Mouse (Mus musculus): ENCODE results near the gene Hist1h4i. TPM values are rescaled to one million over a fixed set of nuclear protein-coding genes. Genes with fewer than 3 reads are reported as not detected.
"Not testable (repeated sequence)": the region's sequence is repeated elsewhere in the genome, so short reads cannot be mapped to it uniquely, and the experiment has no call there.

The Hist1h4i gene
- polyA plus RNA-seq, 1 experiment from 2014 or later, result 10.2 TPM

GRCm38 (mm10) chr13:22037415-22037814 lies 3.7 kb downstream of the Hist1h4i start:
- DNase-seq (ENCODE audit: low read depth, low spot score) (no peak), ATAC-seq (no peak)
- no peak for TF ChIP-seq CTCF (IDR thresholded peaks at IDR 0.05)
- ChIA-PET CTCF (interaction anchor here (1.0 kb wide), 1 partner anchor 1387 kb away, joined by 3 read pairs; no protein-coding TSS in a partner anchor), POLR2A (no interaction called here)
- in situ Hi-C loops (cut with MboI; ENCODE audit: low pct_unique_long_range_greater_than_20kb), result loop anchor here (10.0 to 25.0 kb wide), 5 partner anchors 303 to 1707 kb away; partner anchors contain the start of genes Hist1h1t, Hist1h2bb, Hist1h3c and Hist1h4c
- no peaks in the 10 kb centered on the region for H3K27me3 ChIP-seq

GRCm38 (mm10) chr13:22036986-22037385 lies 4.2 kb downstream of the Hist1h4i start:
- ATAC-seq (no peak), DNase-seq (ENCODE audit: low read depth, low spot score) (no peak)
- H3K27me3 ChIP-seq, result no peaks in the 10 kb centered on the region
- in situ Hi-C loops (cut with MboI; ENCODE audit: low pct_unique_long_range_greater_than_20kb), result loop anchor here (10.0 to 25.0 kb wide), 5 partner anchors 302 to 1708 kb away; partner anchors contain the start of genes Hist1h1t, Hist1h2bb, Hist1h3c and Hist1h4c
- no peak for TF ChIP-seq CTCF (IDR thresholded peaks at IDR 0.05)
- ChIA-PET CTCF (interaction anchor here (1.0 kb wide), 1 partner anchor 1387 kb away, joined by 3 read pairs; no protein-coding TSS in a partner anchor), POLR2A (no interaction called here)

DNA sequence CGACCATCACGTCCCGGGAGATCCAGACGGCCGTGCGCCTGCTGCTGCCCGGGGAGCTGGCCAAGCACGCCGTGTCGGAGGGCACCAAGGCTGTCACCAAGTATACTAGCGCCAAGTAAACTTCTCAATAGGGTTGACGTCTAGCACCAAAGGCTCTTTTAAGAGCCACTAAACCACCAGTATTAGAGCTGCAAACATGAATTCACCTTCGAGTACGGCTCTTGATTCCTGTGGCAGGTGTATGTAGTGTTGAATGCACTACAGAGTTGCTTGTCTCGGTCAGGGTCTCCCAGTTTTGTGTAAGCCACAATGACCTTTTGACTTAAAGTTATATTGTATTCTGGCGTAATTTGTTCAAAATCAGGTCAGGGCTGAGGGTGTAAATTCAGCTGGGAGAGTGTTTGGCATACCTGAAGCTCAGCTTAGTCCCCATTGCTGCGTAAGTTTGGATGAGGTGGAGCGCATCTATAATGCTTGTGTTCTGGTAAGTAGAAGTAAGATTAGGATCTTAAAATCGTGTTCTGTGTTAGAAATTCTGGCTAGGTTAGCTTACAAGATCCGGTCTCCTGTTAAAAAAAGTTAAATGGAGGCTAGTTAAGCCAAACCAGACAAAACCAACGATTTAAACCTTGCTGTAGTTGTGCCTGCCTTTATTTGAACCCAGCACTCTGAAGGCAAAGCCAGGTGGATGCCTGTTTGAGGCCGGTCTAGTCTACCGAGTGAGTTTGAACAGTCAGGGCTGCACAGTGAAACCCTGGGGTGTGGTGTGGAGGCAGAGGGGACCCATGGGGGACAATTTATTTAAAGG lies 4.8 kb downstream of the Hist1h4i start:
- no peaks in the 10 kb centered on the region for H3K27me3 ChIP-seq
- CTCF ChIA-PET, result interaction anchor here (0.9 kb wide), 1 partner anchor 1365 kb away, joined by 3 read pairs; no protein-coding TSS in a partner anchor
- ATAC-seq (peak; percentile 10), DNase-seq (ENCODE audit: low read depth, low spot score) (no peak)
- in situ Hi-C loops (cut with MboI; ENCODE audit: low pct_unique_long_range_greater_than_20kb), result loop anchor here (10.0 to 25.0 kb wide), 5 partner anchors 302 to 1708 kb away; partner anchors contain the start of genes Hist1h1t, Hist1h2bb, Hist1h3c and Hist1h4c
- POLR2A ChIA-PET, result no interaction called here
- TF ChIP-seq CTCF (IDR thresholded peaks at IDR 0.05), result no peak

DNA sequence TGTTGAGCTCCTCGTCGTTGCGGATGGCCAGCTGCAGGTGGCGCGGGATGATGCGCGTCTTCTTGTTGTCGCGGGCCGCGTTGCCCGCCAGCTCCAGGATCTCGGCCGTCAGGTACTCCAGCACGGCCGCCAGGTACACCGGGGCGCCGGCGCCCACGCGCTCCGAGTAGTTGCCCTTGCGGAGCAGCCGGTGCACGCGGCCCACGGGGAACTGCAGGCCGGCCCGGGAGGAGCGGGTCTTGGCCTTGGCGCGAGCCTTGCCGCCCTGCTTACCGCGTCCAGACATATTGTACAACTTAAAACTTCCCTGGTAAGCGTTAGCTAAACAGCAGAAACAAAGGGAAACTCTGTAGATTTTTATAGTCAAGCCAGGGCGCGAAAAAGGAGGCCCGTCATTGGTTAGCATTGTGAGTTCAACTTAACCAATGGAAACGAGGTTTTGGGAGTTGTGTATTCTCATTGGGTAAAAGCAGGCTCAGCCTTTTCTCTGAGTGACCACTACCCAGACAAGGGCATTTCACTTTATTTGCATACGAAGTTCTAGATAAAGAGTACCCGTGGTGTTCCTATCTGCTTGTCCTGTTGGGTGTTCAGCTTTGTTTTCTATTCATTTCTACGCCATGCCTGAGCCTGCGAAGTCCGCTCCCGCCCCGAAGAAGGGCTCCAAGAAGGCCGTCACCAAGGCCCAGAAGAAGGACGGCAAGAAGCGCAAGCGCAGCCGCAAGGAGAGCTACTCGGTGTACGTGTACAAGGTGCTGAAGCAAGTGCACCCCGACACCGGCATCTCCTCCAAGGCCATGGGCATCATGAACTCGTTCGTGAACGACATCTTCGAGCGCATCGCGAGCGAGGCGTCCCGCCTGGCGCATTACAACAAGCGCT lies 5.7 kb downstream of the Hist1h4i start, which contains the start of the genes Hist1h2ah and Hist1h2bk:
TSS of gene Hist1h2ah (minus strand) at position 302 of the 882 bp plus-strand sequence.
TSS of gene Hist1h2bk (plus strand) at position 604 of the 882 bp plus-strand sequence.
- CTCF ChIA-PET, result interaction anchor here (0.9 to 1.4 kb wide), 2 partner anchors 8 to 1366 kb away, joined by 3 to 4 read pairs; no protein-coding TSS in a partner anchor
- ATAC-seq (peak; percentile 98), DNase-seq (ENCODE audit: low read depth, low spot score) (peak; percentile 89)
- POLR2A ChIA-PET, H3K27me3 ChIP-seq: not testable (repeated sequence)
- in situ Hi-C loops (cut with MboI; ENCODE audit: low pct_unique_long_range_greater_than_20kb), result loop anchor here (10.0 to 25.0 kb wide), 5 partner anchors 301 to 1709 kb away; partner anchors contain the start of genes Hist1h1t, Hist1h2bb, Hist1h3c and Hist1h4c

GRCm38 (mm10) chr13:22034443-22035266 lies 6.5 kb downstream of the Hist1h4i start:
- DNase-seq (ENCODE audit: low read depth, low spot score), result no peak
- in situ Hi-C loops (cut with MboI; ENCODE audit: low pct_unique_long_range_greater_than_20kb), result loop anchor here (10.0 to 25.0 kb wide), 5 partner anchors 300 to 1710 kb away; partner anchors contain the start of genes Hist1h1t, Hist1h2bb, Hist1h3c and Hist1h4c

GRCm38 (mm10) chr13:22033741-22034442 lies 7.3 kb downstream of the Hist1h4i start:
- ATAC-seq (no peak), DNase-seq (ENCODE audit: low read depth, low spot score) (no peak)
- in situ Hi-C loops (cut with MboI; ENCODE audit: low pct_unique_long_range_greater_than_20kb), result loop anchor here (10.0 to 25.0 kb wide), 5 partner anchors 299 to 1711 kb away; partner anchors contain the start of genes Hist1h1t, Hist1h2bb, Hist1h3c and Hist1h4c
- TF ChIP-seq CTCF (IDR thresholded peaks at IDR 0.05), result no peak
- POLR2A ChIA-PET, result no interaction called here
- no peaks in the 10 kb centered on the region for H3K27me3 ChIP-seq
- CTCF ChIA-PET, result interaction anchor here (1.4 kb wide), 1 partner anchor 10 kb away, joined by 4 read pairs; no protein-coding TSS in a partner anchor

More at GRCm38 (mm10) chr13:22034443-22035266, 6.5 kb downstream of the Hist1h4i start:
- TF ChIP-seq CTCF (IDR thresholded peaks at IDR 0.05), result no peak
- peak; percentile 22 for ATAC-seq
- CTCF ChIA-PET, result interaction anchor here (1.4 kb wide), 1 partner anchor 9 kb away, joined by 4 read pairs; no protein-coding TSS in a partner anchor
- H3K27me3 ChIP-seq, result no peaks in the 10 kb centered on the region
- POLR2A ChIA-PET, result no interaction called here

- peak; percentile 43 for TF ChIP-seq CTCF (IDR thresholded peaks at IDR 0.05)
- no peak for DNase-seq (ENCODE audit: low read depth, low spot score)
- in situ Hi-C loops (cut with MboI; ENCODE audit: low pct_unique_long_range_greater_than_20kb), result loop anchor here (10.0 to 25.0 kb wide), 5 partner anchors 296 to 1714 kb away; partner anchors contain the start of genes Hist1h1t, Hist1h2bb, Hist1h3c and Hist1h4c
- H3K27me3 ChIP-seq, result no peaks in the 10 kb centered on the region
- CTCF ChIA-PET, result interaction anchor here (0.6 to 1.6 kb wide), 7 partner anchors 9 to 147 kb away, joined by 3 to 5 read pairs (median 3); no protein-coding TSS in a partner anchor
- POLR2A ChIA-PET, result interaction anchor here (0.6 kb wide), 2 partner anchors 12 to 72 kb away, joined by 4 to 5 read pairs; no protein-coding TSS in a partner anchor
- no peak for ATAC-seq
Observed at GRCm38 (mm10) chr13:22030493-22030892, 10.7 kb downstream of the Hist1h4i start.

- no peak for DNase-seq (ENCODE audit: low read depth, low spot score)
- H3K27me3 ChIP-seq, result no peaks in the 10 kb centered on the region
- no peak for ATAC-seq
- in situ Hi-C loops (cut with MboI; ENCODE audit: low pct_unique_long_range_greater_than_20kb), result loop anchor here (5.0 to 25.0 kb wide), 7 partner anchors 58 to 1715 kb away; partner anchors contain the start of genes Hist1h1t, Hist1h2bb, Hist1h3c and Hist1h4c
- TF ChIP-seq CTCF (IDR thresholded peaks at IDR 0.05), result no peak
- CTCF ChIA-PET, result interaction anchor here (0.6 to 2.0 kb wide), 8 partner anchors 8 to 154 kb away, joined by 3 to 5 read pairs (median 4); no protein-coding TSS in a partner anchor
- POLR2A ChIA-PET, result interaction anchor here (0.5 to 0.6 kb wide), 3 partner anchors 12 to 72 kb away, joined by 4 to 9 read pairs (median 5); no protein-coding TSS in a partner anchor
Observed at GRCm38 (mm10) chr13:22029928-22030327, 11.2 kb downstream of the Hist1h4i start.

Measured in Patski (cell line).